Mouse (Mus musculus) layer of hippocampus, adult 9-10 months (tissue): ENCODE data around the gene Pbp2.
A peak's percentile ranks its signal among the peaks of the same experiment; 100 is the strongest.

ENCODE experiments used
- DNase-seq: peaks from one replicate; pipeline ENCODE4 v3.0.0; 2022; ENCODE audit warnings: low spot score

Pbp2 gene

GRCm38 (mm10) chr6:135310305-135310704 is at the start of gene Pbp2:
Gene Pbp2 (minus strand): TSS chr6:135310405.
- DNase-seq, result no peak

- DNase-seq, result no peak
These were observed 44.7 kb upstream of the Pbp2 start for GRCm38 (mm10) chr6:135354953-135355352.

- DNase-seq, result no peak
These were observed 42.3 kb upstream of the Pbp2 start for GRCm38 (mm10) chr6:135352537-135352936.

GRCm38 (mm10) chr6:135351638-135352302 is 41.6 kb upstream of the Pbp2 start:
- no peak for DNase-seq

GRCm38 (mm10) chr6:135341076-135341378 is 30.8 kb upstream of the Pbp2 start:
- no peak for DNase-seq

- no peak for DNase-seq
These were observed 30.3 kb upstream of the Pbp2 start for GRCm38 (mm10) chr6:135340355-135341075.

GRCm38 (mm10) chr6:135336376-135336775 is 26.2 kb upstream of the Pbp2 start:
- no peak for DNase-seq

- DNase-seq, result no peak
These were observed 23.9 kb upstream of the Pbp2 start for GRCm38 (mm10) chr6:135333994-135334651.

GRCm38 (mm10) chr6:135332737-135333281 is 22.6 kb upstream of the Pbp2 start:
- no peak for DNase-seq

GRCm38 (mm10) chr6:135331916-135332315 is 21.7 kb upstream of the Pbp2 start:
- DNase-seq, result peak; percentile 41

GRCm38 (mm10) chr6:135326847-135327246 is 16.6 kb upstream of the Pbp2 start:
- no peak for DNase-seq

GRCm38 (mm10) chr6:135324686-135325300 is 14.6 kb upstream of the Pbp2 start:
- DNase-seq, result no peak

GRCm38 (mm10) chr6:135324111-135324510 is 13.9 kb upstream of the Pbp2 start:
- no peak for DNase-seq

GRCm38 (mm10) chr6:135323311-135323982 is 13.2 kb upstream of the Pbp2 start:
- DNase-seq, result no peak

GRCm38 (mm10) chr6:135322749-135323148 is 12.5 kb upstream of the Pbp2 start:
- DNase-seq, result no peak

GRCm38 (mm10) chr6:135319431-135319933 is 9.3 kb upstream of the Pbp2 start:
- DNase-seq, result no peak

- DNase-seq, result no peak
These were observed 5.9 kb upstream of the Pbp2 start for GRCm38 (mm10) chr6:135316141-135316540.

GRCm38 (mm10) chr6:135313981-135314380 is 3.8 kb upstream of the Pbp2 start:
- no peak for DNase-seq

GRCm38 (mm10) chr6:135312038-135312437 is 1.8 kb upstream of the Pbp2 start:
- no peak for DNase-seq

GRCm38 (mm10) chr6:135304576-135305260 is 5.5 kb downstream of the Pbp2 start:
- DNase-seq, result no peak
